Mouse (Mus musculus): ENCODE data around the gene Tubb1.

GRCm38 (mm10) chr2:174438181-174438580 is 12.3 kb upstream of the Tubb1 start:
- TF ChIP-seq CTCF (IDR thresholded peaks at IDR 0.05; ENCODE audit: low read depth) (no peak), EP300 (optimal IDR thresholded peaks at IDR 0.05) (no peak)

All from stomach, postnatal 0 days (tissue).